Comparison of ENCODE assay signal across 10 mouse cellular contexts in genomic region chr16:90801928-90802327, GRCm38 (mm10). TPM values are rescaled to one million over a fixed set of nuclear protein-coding genes. Genes with fewer than 3 reads are reported as not detected.
DNase-seq lines count a peak whose midpoint lies in the region; ATAC-seq and TF ChIP-seq lines count a peak whose summit lies in the region.
"Had no signal": no experiment of that assay in that cellular context is flagged by ENCODE, and none has a peak within 500 bp of the region (broad histone marks: within the 10 kb centered on the region; RNA-seq: fewer than 3 reads in every experiment).

No protein-coding gene starts in this region.

- ATAC-seq in kidney, postnatal 0 days (replicated peaks; ENCODE audit: low FRiP score, low read depth), result no peak
- ATAC-seq in kidney, embryonic 14.5 days (ENCODE audit: low FRiP score, low TSS enrichment), result no peak

- no peaks in the 10 kb centered on the region for H3K9me3 ChIP-seq in kidney, postnatal 0 days (replicated peaks; ENCODE audit: low read length)
- no peaks in the 10 kb centered on the region for H3K9me3 ChIP-seq in kidney, embryonic 14.5 days (ENCODE audit: control insufficient read depth, low read length)
- H3K9me3 ChIP-seq: lung, embryonic 15.5 days had no signal

- no peak overlapping the region for H3K27ac ChIP-seq in kidney, postnatal 0 days
- H3K27ac ChIP-seq in kidney, embryonic 14.5 days (ENCODE audit: low read depth, low read length), result no peak overlapping the region
- H3K27ac ChIP-seq in bone marrow, adult 2 months (ENCODE audit: control insufficient read depth, insufficient read depth, low read depth, low read length, poor library complexity), result no peak overlapping the region
- H3K27ac ChIP-seq: lung, embryonic 15.5 days had no signal

- H3K9ac ChIP-seq in kidney, postnatal 0 days (ENCODE audit: low read depth, low read length), result no peak overlapping the region
- no peak overlapping the region for H3K9ac ChIP-seq in kidney, embryonic 14.5 days (ENCODE audit: low read depth, low read length)
- H3K9ac ChIP-seq: lung, embryonic 15.5 days had no signal

- 92% methylated on average over 3 of the region's 3 CpGs for WGBS in kidney, postnatal 0 days
- 91% methylated on average over 3 of the region's 3 CpGs for WGBS in kidney, embryonic 14.5 days
- 84% methylated on average over 3 of the region's 3 CpGs for WGBS in bone marrow, adult 2 months

- no peaks in the 10 kb centered on the region for H3K27me3 ChIP-seq in kidney, postnatal 0 days (ENCODE audit: insufficient read depth, low read length)
- H3K27me3 ChIP-seq in kidney, embryonic 14.5 days (ENCODE audit: control insufficient read depth, insufficient read depth, low read length), result no peaks in the 10 kb centered on the region
- H3K27me3 ChIP-seq: lung, embryonic 15.5 days had no signal

- peaks cover 29% of the 10 kb centered on the region for H3K36me3 ChIP-seq in kidney, postnatal 0 days (ENCODE audit: insufficient read depth, low read length)
- H3K36me3 ChIP-seq in kidney, embryonic 14.5 days (ENCODE audit: control insufficient read depth, insufficient read depth, low read length), result peaks cover 41% of the 10 kb centered on the region

- no peak for TF ChIP-seq POLR2A in bone marrow, adult 2 months (IDR thresholded peaks at IDR 0.05; ENCODE audit: borderline replicate concordance, control insufficient read depth, low read depth, low read length)

- no peak overlapping the region for H3K4me3 ChIP-seq in kidney, postnatal 0 days (replicated peaks; ENCODE audit: low read depth, low read length)
- no peak overlapping the region for H3K4me3 ChIP-seq in kidney, embryonic 14.5 days (ENCODE audit: low read length)
- no peak overlapping the region for H3K4me3 ChIP-seq in bone marrow, adult 2 months (replicated peaks; ENCODE audit: control insufficient read depth, low read depth, low read length)
- H3K4me3 ChIP-seq: lung, embryonic 15.5 days had no signal

- peak; percentile 58 for DNase-seq in kidney, postnatal 0 days (ENCODE audit: low spot score)
- peak; percentile 16 for DNase-seq in MN1 (ENCODE audit: low spot score)
- peak; percentile 36 for DNase-seq in lung, postnatal 10 days
- DNase-seq in spleen, adult 12 weeks (ENCODE audit: low spot score), result no peak
- DNase-seq in spleen, postnatal 10 days (ENCODE audit: low spot score in 2 of 2), result no peak
- DNase-seq: cerebellum, adult 11-12 months; right cerebral cortex, postnatal 4 days had no signal

- no peaks in the 10 kb centered on the region for H3K4me1 ChIP-seq in kidney, postnatal 0 days (replicated peaks; ENCODE audit: insufficient read depth, low read length)
- no peaks in the 10 kb centered on the region for H3K4me1 ChIP-seq in kidney, embryonic 14.5 days (ENCODE audit: control insufficient read depth, insufficient read depth, low read length)
- H3K4me1 ChIP-seq in bone marrow, adult 2 months (ENCODE audit: control insufficient read depth, insufficient read depth, low read length), result no peaks in the 10 kb centered on the region

- TF ChIP-seq CTCF in kidney, postnatal 0 days (IDR thresholded peaks at IDR 0.05; ENCODE audit: low read depth), result peak; percentile 57
- peak; percentile 38; the same call in 1 of the 2 replicates for TF ChIP-seq CTCF in bone marrow, adult 2 months (IDR thresholded peaks at IDR 0.05; ENCODE audit: control insufficient read depth, insufficient read depth, low read length)

- no peak overlapping the region for H3K4me2 ChIP-seq in kidney, postnatal 0 days (ENCODE audit: low read length)
- H3K4me2 ChIP-seq in kidney, embryonic 14.5 days (replicated peaks; ENCODE audit: low read depth, low read length), result no peak overlapping the region
- H3K4me2 ChIP-seq: lung, embryonic 15.5 days had no signal

RNA-seq across cellular contexts. Expression of gene Urb1, which starts 8.3 kb away (rescaled TPM):
- 4.2 and 5.1 TPM in 2 replicates for polyA plus RNA-seq in kidney, postnatal 0 days (2015; fragmentation: Nextera tagmentation; extraction: Ambion mirVana)
- polyA plus RNA-seq in kidney, embryonic 14.5 days (2014; fragmentation: Nextera tagmentation; extraction: Ambion mirVana), result 10.5 and 13.5 TPM in 2 replicates
- 3.4 and 5.1 TPM in 2 replicates for polyA plus RNA-seq in bone marrow, adult 2 months (2011; ENCODE audit: insufficient read depth, insufficient read length, low replicate concordance, missing spikeins)

RNA-seq across cellular contexts. Expression of gene Eva1c, which starts 24.6 kb away (rescaled TPM):
- 1.0 and 1.2 TPM in 2 replicates for polyA plus RNA-seq in kidney, postnatal 0 days (2015; fragmentation: Nextera tagmentation; extraction: Ambion mirVana)
- polyA plus RNA-seq in kidney, embryonic 14.5 days (2014; fragmentation: Nextera tagmentation; extraction: Ambion mirVana), result 0.20 and 0.51 TPM in 2 replicates
- 3.6 and 10.6 TPM in 2 replicates for polyA plus RNA-seq in bone marrow, adult 2 months (2011; ENCODE audit: insufficient read depth, insufficient read length, low replicate concordance, missing spikeins)

Comparison
In these comparisons a context has a peak if more than half of its experiments do, and no peak if none do; other contexts are left out.
1. DNase-seq: peak in kidney, postnatal 0 days (single experiment), MN1 (single experiment) and lung, postnatal 10 days (single experiment); none in spleen, adult 12 weeks (single experiment) and spleen, postnatal 10 days (0 of 2).